Mouse (Mus musculus): ENCODE results near the gene Thsd7b. TPM values are rescaled to one million over a fixed set of nuclear protein-coding genes. Genes with fewer than 3 reads are reported as not detected.
"Not testable (repeated sequence)": the region's sequence is repeated elsewhere in the genome, so short reads cannot be mapped to it uniquely, and the experiment has no call there.

Thsd7b gene
- total RNA-seq, 2 experiments from 2014 or later = 23.5 to 27.3 TPM

DNA sequence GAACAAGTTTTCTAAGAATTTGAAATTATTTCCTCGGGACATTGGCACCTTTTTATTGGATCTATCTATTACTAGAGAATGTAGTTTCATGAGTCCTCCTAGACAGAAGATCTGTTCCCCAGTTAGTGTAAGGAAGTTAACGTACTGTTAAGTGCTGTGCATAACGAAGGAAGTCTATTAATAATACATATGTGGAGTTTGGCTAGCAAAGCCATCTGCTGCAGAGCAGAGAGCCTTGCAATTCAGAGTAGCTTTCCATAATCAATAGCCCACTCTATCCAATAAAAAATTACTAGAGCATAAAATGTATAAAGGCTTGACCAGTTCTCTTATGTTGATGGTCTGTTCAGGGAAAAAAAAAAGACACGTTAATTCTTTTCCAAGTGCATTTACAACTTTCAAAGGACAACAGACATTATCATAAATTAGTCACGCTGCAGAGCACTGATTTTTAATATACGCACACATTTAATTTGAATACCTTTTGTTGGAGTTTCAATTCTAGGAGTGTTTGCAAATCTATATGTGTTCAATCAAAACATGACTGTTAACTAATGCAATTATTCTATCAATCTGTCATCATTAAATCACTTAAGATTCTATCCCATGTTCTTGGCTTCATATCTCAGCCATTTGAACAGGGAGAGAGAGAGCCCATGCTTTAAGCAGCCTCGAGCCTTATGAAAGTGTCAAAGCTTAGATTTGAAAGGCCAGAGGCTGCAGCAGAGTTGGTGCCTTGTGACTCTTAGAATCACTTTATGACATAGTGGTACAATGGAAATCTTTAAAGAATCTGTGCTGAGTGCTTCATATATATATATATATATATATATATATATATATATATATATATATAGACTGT, 346.6 kb downstream of the Thsd7b start:
- DNase-seq (ENCODE audit: low spot score in 2 of 2) = no peak

DNA sequence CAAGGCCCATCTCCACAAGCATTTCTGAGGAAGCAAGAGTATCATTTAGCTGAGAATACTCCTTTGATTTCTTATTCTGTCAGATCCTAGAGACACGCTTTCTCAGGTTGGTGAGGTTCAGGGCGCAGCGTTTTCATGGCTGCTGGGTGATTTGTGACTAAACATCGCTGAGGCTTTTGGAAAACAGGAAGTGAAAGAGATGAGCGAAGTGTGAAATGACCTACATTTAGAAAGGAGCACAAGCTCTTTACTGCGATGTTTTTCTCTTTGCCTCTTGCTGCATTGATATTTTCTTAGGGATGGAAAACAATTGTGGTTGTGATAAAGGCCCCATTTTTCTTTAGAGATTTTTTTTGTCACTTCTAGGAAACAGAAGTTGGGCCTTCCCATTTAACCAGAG, 351.4 kb downstream of the Thsd7b start:
- DNase-seq (ENCODE audit: low spot score in 2 of 2) = no peak

DNA sequence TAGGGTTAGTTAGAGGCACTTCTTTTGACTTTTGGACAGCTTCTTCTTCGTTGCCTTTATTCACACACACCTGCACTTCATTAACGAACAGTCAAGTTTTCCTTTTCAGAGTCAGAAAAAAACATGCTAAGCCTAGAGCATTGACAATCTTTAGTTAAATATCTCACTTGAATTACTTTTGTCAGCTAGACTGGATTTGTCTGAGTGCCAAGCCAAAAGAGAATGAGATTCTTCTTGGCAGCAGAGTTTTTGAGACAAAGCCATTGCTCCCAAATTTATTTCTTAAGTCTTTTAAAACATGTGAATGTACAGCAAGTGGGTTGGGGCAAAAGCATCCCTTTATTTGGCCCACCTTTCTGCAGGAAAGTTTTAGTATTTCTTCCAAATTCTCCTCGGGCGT, 362.0 kb downstream of the Thsd7b start:
- no peak for DNase-seq (ENCODE audit: low spot score in 2 of 2)

DNA sequence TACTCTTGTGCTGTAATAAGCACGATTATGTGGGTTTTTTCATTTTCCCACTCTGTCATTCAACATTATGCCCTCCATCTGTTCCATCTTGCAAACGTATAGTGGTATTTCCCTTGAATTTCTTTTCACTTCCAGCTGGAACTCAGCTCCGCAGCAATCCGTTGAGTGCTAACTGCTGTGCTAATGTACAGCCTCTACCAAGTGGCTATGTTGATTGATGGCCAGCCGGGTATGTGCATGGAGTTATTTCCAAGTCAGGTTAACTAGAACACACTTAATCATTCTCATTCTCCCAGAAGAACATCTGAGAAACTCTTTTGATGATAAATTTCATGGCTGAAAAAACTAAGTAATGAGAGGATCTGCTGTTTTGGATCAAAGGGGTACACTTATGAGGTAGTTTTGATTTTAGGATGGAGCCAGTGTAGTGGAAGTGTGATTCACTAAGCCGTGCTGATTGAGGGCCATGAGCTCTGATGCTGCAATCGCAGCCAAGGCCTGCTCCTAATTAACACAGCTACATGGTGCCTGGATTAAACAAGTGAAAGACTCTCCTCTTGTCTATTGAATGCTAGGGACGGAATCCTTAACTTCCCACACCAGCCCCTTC, 371.3 kb downstream of the Thsd7b start:
- DNase-seq (ENCODE audit: low spot score in 2 of 2) = peak in 1 of 2 experiments; percentile 13

DNA sequence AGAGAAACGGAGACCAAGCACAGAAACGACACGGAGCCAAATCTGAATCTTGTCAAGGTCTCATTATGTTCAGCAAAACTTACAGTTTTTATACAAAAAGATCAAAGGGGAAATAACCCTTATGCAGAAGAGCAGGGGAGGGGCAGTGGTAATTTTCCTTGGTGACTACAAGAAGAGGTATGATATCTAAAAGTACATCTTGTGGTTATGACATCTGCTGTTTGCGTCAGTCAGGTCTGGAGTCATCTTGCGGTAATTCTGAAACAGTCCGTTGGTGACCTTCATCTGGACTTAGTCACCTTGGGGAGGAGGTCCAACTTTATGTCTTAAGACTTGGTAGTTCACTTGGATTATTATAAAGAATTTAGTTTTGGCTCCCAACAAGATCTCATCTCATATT, 378.3 kb downstream of the Thsd7b start:
- DNase-seq (ENCODE audit: low spot score in 2 of 2) = not testable (repeated sequence)

DNA sequence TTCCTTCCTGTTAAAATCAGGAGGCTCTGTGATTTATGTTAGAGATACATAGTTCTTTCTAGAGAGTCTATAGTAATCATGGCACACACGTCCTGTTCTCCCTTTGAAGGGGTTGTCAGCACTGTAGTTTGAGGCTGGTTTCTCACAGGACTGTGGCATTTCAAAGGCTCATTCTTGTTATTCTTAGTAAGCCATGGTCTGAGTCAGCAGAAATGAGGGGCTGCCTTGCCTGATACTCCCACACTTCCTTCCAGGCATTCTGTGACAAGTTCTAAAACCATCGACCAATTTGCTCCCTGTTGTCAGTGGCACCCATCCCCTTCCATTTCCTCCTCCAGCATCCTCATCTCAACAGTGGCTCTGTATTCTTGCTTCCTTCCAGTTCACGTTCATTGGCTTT, 384.9 kb downstream of the Thsd7b start:
- DNase-seq (ENCODE audit: low spot score in 2 of 2) = no peak

DNA sequence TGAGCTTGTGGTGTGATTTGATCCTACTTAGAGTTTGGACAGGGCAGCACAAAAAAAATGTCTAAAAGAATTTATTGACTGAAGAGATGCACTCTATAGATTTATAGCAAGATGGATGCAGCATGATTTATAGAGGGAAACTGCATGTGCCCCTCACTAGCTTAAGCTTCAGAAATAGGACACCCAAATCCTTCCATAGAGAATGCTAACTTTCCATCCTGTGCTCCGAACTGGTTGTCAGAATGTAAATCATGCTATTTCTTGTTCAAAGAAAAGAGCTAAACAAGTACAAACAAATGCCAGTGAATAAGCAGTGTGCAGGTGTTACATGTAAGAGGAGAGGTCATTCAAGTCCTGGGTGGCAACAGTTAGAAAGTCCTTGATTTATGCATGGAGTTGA, 402.8 kb downstream of the Thsd7b start:
- no peak for DNase-seq (ENCODE audit: low spot score in 2 of 2)

DNA sequence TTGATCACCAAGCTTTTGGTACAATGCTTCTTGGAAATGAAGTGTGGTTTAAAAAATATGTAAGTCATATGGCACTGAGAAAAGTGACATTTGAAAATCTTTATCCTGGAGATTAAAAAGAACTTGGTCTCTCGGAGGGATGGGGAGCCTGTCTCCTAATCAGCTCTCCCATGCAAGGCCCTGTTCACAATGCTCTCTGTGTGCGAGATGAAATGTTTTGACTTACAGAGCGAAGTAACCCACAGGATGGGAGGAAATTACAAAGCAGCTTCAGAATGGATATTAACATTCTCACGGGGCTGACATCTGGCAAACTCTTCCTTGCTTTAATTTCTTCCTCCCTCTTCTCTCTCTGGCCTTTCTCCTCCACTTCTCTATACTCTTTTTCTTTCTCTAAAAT, 405.7 kb downstream of the Thsd7b start:
- no peak for DNase-seq (ENCODE audit: low spot score in 2 of 2)

DNA sequence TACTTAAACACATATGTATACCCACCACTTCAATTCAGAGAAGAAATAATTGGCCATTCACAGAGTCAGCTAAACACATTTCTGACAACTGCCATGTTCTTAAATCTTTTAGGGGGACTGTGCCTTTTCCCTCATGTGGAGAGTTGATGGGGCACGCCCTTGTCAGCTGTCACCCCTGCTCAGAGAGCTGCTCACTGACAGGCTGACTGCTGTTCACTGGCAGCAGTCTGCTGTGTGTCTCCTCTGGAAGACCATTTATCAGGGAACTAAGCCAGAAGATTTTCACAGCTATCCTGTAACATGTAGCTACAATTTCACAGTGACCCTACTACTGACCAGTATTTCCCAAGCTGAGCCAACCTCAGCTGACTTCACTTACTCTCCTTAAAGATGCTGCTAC, 432.6 kb downstream of the Thsd7b start:
- DNase-seq (ENCODE audit: low spot score in 2 of 2) = no peak

DNA sequence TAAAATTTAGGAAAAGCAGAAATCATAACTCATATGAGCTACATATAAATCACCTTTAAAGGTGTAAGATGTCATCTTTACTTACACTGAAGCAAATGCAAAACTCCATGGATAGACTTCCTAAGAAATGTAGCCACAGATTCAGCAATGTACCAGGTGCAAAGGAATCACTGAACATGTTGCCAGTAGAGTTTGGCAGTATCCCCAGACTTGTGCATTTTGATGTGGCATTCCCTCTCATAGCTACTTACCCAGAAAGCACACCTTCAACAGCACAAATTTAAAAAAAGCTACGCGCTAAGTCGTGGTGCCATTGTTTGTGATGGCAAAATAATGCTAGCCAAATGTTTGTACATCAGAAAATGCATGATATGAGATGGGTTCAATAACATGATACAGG, 439.6 kb downstream of the Thsd7b start:
- DNase-seq (ENCODE audit: low spot score in 2 of 2) = peak in 1 of 2 experiments; percentile 47

DNA sequence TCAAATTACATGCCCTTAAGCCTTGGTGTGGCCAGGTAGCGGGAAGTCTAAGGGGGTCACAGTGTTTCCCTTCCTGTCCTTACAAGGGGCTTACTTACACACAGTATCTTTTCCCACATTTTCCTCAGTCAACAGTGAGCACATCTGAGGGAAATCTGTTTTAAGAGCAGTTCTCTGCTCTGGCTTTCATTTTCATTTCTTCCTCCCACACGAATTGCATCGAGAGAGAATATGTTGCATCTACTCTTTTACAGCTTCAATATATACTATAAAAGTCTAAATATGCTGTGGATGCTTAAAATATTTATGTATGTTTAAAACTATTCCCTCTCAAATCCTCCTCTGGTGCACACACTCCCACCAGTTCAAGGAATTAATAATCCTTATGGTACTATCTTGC, 440.5 kb downstream of the Thsd7b start:
- DNase-seq (ENCODE audit: low spot score in 2 of 2) = no peak

DNA sequence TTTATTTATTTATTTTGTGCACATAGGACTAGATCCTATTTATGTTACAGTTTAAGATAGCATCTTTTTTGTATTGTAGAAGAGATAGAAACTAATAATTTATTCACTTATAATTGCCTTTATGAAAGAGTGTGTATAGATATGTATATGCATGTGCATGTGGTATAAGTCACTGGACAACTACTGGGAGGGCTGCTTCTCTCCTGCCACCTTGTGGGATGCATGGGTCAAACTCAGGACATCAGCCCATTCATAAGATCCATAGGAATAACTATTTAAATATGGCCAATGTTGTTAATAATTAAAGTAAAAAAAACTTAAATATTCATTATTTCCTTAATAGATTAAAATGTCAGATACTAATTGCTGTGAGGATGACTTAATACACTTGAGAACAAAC, 446.5 kb downstream of the Thsd7b start:
- DNase-seq (ENCODE audit: low spot score in 2 of 2) = no peak

DNA sequence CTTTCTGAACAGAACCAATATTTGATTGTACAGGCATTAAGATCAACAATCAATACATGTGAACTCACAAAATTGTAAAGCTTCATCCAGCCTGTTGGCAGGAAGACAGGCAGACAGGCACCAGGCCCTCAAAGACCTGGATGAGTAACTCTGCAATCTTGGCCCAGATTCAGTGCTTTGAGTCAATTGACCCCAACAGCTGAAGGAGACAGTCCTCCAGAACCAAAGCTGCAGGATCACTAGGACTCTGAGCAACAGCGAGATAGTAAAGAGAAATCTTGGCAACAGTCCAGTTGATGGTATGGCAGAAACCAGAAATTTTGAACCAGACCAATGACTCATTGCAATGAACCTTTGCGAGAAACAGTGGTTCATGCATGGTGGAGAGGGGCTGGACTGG, 458.9 kb downstream of the Thsd7b start:
- no peak for DNase-seq (ENCODE audit: low spot score in 2 of 2)

DNA sequence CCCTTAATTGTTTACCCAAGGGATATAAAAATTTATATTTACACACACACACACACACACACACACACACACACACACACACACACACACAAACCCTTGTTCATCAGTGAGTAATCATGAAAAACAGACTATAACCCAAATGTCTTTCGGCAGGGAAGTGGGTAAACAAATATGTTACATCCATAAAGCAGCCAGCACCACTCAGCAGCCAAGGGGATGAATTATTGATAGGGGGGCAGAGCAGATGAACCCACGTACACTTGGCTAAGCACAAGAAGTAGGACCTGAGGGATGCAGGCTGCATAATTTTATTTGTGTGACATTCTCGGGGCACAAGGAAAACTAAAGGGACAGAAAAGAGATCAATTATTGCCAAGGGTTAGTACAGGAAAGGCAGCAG, 474.5 kb downstream of the Thsd7b start:
- peak; percentile 5 to 50 for DNase-seq (ENCODE audit: low spot score in 2 of 2)

DNA sequence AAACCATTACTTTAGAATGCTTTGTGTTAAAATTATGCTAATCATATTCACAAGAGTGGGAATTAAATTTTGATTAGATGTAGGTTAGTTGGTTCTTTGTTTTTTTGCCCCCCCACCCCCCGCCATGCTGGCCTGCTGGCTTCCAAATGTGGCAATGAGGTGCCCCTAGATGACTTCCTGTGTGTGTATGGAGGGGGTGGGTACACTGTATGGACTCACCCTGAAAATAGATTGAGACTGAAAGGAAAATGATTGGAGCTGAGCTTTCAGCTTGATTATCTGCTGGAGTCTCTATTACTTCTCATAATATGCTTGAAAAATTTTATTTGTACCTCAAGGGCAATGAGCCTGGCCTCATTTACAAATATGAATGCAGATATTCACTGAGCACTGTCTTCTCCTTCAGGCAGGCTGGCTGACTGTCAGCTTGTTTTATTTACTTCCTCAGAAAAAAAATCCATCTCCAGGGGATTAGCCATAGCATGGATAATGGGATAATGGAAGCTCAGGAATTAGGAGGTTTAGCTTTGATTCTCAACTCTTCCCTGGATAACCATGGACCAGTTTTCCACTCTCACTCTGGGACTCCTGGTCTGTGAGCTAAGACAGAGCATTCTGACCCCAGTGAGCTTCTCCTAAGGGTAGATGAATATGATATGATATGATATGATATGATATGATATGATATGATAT, 483.6 kb downstream of the Thsd7b start:
- DNase-seq (ENCODE audit: low spot score in 2 of 2) = no peak

DNA sequence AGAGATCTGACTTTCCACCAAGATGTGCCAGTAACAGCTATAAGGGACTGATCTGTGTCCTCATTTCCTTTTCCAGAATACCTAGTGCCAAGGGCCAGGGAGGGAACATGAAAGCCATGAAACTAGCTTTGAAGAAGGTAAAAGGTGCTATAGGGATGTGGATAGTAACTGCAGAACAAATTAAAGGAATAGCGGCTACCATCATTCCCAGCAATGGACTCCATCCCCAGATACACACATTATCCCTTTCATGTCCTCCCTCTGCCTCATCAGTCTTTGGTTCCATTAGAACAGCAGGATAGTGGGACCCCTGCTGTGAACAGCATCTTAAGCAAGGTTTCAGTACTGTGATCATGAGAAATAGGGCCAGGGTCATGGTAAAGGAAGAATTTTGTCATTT, 485.9 kb downstream of the Thsd7b start:
- no peak for DNase-seq (ENCODE audit: low spot score in 2 of 2)

DNA sequence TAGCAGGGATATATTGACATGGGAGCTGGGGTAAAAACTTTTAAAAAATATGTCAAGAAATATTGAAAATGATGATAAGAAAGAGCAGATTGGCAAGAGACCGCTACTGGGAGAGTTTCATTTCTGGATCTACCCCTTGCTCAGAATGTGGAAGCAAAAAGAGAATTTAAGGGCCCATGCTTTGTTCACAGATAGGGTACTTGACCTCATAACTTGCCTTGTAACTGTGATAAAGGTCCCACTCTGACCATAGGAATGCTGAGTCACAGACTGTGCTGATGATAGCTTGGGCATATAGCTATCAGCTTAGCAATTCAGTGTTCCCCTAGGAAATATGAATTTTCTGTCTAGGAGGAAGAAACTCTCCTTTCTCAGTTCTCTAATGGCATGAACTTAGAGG, 488.1 kb downstream of the Thsd7b start:
- no peak for DNase-seq (ENCODE audit: low spot score in 2 of 2)

DNA sequence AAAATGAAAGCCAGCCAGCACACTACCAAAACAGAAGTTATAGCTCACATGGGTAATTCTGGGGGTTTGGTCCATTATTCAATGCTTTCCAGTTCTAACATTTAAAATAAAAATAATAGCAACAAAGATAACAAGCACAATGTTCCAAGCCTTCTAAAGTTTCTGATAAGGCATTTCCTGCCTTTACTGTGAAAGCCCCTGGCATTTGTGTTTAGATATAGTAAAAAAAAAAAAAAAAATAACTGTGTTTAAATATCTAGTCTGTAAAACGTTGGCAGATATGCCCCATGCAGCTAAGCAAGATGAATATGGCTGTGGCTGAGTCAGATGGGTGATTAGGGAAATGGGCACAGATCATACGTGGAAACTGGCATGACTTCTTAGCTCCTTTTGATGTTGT, 491.6 kb downstream of the Thsd7b start:
- no peak for DNase-seq (ENCODE audit: low spot score in 2 of 2)

DNA sequence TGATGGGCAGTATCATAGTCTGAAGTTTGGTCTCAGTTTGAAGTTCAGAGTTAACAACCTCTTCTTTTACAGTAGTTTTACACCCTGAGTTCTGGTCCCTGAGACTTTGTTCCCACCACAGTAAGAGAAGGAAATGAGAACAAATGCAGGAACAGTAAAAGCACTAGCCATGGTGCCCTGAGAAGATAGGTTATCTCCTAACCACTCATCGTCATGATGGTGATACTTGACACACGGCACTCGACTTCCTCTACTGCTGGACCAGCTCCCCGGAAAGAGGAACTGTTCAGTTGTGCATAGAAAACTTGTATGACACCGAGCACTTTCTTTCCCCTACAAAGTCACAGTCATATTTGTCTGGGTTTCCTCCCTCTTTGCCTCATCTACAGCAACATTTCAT, 504.0 kb downstream of the Thsd7b start:
- DNase-seq (ENCODE audit: low spot score in 2 of 2) = no peak

DNA sequence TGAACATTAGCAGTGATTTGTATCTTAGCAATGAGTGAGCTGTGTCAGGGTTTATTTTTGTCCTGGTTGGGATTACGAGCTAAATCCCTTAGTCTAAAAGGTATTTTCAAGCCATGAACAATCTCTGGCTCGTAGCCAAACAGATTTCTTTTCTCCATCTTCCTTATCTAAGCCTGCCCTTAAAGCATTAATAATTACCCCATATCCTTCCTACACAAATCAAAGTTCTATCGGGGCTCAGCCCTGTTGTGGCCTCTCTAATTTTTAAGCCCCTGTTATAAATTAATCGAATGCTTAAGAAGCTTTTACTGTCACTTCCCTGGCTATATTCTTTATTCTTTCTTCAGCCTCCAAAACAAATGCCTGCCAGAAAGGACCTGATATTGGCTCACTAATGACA, 506.4 kb downstream of the Thsd7b start:
- DNase-seq (ENCODE audit: low spot score in 2 of 2) = no peak

DNA sequence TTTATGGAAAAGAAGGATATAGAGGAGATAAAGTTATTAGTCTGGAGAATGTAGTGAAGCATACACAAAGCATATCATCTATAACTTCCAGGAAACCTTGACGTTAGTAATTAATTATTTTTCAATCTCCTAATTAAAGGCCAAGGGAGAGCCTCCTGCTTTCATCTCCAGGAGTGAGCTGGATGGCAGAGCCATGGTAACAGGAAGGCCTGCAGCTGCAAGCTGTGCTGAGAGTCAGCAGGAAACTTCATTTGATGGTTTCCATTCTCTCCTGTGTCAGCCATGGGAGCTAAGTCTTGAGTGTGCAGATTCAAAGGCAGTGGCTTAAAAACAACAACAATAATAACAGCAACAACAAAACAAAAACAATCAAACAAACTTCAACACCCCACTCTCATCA, 507.5 kb downstream of the Thsd7b start:
- DNase-seq (ENCODE audit: low spot score in 2 of 2) = no peak

DNA sequence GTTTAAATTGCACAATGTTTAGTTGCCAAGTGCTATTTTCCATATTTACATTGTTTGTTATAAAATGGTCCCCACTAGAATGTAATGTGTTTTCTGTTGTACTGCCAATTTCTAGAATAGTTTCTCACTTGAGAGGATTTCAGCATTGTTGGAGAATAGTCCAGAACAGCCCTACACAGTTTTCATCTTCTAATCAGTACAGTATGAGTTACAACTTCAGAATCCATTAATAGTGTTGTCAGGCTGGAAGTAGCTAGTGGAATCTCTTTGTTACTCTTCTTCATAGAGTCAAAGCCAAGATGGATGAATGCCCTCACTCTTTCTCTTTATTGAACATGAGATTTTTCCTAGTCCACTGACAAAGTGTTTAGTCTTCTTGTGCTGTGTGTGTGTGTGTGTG, 525.4 kb downstream of the Thsd7b start:
- no peak for DNase-seq (ENCODE audit: low spot score in 2 of 2)

Measured in layer of hippocampus, postnatal 14 days (tissue).